Mouse (Mus musculus) MEL-GATA-1-ER (cell line): Measurements from ENCODE around the gene Tigar.

ENCODE experiments used
- DNase-seq: peaks from one replicate; pipeline ENCODE4 v3.0.0-alpha.2; 2012; ENCODE audit warnings: low read depth; ENCODE audit errors: extremely low read depth

Gene Tigar

DNA sequence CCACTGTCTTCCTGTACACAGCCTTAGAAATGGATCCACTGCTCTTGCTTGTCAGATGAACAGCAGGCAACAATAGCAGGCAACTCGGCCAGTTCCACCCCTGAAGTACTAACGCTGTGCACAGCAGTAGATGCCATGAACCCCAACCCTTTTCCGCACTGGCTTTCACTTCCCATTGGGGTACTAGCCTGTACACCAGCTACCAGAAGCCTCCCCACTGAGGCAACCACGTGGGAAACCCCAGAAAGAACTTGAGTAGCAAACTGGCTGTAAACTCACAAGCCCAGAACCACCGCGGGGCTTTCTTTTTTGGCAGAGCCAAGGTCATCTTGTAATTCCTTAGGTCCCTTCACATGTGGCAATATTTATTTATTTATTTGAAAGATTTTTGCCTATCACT is 27.5 kb downstream of the Tigar start:
- no peak for DNase-seq

DNA sequence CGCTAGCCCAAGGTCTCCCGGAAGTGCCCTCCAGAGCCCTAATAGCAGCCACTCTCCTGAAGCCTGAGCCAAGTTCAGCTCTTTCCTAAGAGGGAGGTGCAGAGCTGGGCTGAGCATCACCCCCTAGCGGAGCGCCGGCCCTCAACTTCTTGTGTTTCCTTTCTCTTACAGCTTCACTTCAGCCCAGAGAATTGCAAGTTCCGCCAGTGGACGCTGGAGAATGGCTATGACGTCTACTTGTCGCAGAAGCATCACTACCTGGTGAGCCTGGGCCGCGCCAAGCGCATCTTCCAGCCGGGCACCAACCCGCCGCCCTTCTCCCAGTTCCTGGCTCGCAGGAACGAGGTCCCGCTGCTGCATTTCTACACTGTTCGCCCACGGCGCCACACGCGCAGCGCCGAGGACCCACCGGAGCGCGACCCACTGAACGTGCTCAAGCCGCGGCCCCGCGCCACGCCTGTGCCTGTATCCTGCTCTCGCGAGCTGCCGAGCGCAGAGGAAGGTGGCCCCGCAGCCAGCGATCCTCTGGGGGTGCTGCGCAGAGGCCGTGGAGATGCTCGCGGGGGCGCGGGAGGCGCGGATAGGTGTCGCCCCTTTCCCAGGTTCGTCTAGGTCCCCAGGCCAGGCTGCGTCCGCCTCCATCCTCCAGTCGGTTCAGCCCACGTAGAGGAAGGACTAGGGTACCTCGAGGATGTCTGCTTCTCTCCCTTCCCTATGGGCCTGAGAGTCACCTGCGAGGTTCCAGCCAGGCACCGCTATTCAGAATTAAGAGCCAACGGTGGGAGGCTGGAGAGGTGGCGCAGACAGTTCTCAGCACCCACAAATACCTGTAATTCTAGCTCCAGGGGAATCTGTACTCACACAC is 29.3 kb downstream of the Tigar start:
- no peak for DNase-seq

DNA sequence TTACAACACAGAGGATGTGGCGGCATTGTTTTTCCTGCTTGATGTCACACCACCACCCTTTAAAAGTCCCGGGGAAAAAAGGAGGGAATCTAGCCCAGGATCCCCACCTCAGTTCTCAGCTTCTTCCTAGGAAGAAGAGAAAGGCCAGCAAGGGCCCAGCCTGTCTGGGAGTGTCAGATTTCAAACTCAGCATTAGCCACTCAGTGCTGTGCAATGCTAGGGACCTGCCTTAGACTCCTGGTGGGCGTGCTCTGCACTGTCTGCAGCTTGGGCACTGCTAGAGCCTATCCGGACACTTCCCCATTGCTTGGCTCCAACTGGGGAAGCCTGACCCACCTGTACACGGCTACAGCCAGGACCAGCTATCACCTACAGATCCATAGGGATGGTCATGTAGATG is 36.5 kb downstream of the Tigar start, which contains the start of gene Fgf23:
Gene Fgf23, plus strand, starts transcription at position 86 of the 400 bp plus-strand sequence.
- DNase-seq = no peak

DNA sequence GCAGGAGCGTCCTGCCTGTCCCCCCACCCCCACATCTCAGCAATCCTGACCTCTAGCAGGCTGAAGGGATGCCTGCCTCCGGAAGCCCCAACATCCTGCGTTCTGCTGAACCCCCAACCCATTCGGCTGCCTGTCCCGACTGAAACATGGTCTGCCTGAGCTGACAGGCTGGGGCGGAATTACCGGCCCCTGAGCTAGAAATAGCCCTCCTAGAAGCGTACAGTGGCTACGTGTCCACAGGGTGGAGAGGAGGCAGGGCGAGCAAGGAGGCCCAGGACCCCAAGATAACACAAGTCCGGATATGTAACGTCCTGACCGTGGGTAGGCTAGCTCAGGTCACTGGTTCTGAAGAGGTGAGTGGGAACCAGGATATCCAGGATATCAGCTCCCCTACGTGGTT is 44.5 kb downstream of the Tigar start:
- DNase-seq = no peak

DNA sequence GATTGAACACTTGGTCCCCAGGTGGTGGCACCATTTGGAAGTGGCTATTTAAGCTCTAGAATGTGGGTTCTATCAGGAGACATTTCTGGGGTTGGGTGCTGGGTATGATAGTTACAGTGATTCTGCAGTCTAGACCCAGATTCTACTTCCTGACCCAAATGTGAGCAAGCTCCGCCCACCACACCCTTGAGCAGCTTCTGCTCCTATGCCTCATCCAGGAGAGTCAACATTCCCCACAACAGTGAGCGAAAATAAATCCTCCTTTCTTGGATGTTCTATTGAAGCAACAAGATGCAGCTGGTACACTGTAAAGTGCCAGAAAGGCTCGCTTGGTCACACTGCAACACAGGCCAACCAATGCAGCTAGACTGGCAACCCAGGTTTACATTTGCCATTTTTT is 45.4 kb downstream of the Tigar start:
- no peak for DNase-seq

GRCm38 (mm10) chr6:127059975-127060374 is 49.4 kb downstream of the Tigar start:
- no peak for DNase-seq

GRCm38 (mm10) chr6:127056990-127057588 is 52.3 kb downstream of the Tigar start:
- DNase-seq = no peak

- no peak for DNase-seq
Observed at GRCm38 (mm10) chr6:127050847-127051246, 58.5 kb downstream of the Tigar start.

- DNase-seq = no peak
Observed at GRCm38 (mm10) chr6:127044909-127045308, 64.4 kb downstream of the Tigar start.
